Mouse (Mus musculus) olfactory bulb, adult 2 months (tissue): ENCODE measurements around the gene Ctsw.
"Not testable (repeated sequence)": the region's sequence is repeated elsewhere in the genome, so short reads cannot be mapped to it uniquely, and the experiment has no call there.

Source experiments
- CTCF ChIP-seq: fragments of 200-500 bp; IDR thresholded peaks from 2 replicates; pipeline ENCODE4 v1.5.1; 2012; ENCODE audit warnings: low read depth, mild to moderate bottlenecking, low read length, moderate library complexity; ENCODE audit not compliant: insufficient read depth
- POLR2A ChIP-seq: fragments of 200-500 bp; IDR thresholded peaks from 2 replicates; pipeline ENCODE4 v1.6.1; 2012; ENCODE audit warnings: mild to moderate bottlenecking, low read depth, low read length, moderate library complexity; ENCODE audit not compliant: insufficient read depth

DNA sequence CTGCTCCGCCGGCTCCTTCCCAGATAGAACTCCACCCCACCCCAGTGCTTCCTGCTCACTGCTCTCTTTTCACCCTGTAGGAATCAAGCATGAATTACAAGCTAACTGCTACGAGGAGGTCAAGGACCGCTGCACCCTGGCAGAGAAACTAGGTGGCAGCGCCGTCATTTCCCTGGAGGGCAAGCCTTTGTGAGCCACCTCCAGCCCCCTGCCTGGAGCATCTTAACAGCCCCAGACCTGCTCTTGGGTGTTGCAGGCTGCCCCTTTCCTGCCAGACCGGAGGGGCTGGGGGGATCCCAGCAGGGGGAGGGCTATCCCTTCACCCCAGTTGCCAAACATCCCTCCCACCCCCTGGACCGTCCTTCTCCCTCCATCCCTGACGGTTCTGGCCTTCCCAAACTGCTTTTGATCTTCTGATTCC, 25.0 kb upstream of the Ctsw start:
- not testable (repeated sequence) for TF ChIP-seq POLR2A, CTCF
